Mouse (Mus musculus) testis, adult 2 months (tissue): ENCODE data around the gene Hsd11b1.

Experiments used
- CTCF ChIP-seq: fragments of 200-500 bp; IDR thresholded peaks from 2 replicates; pipeline ENCODE4 v1.5.1; 2012; ENCODE audit warnings: low read depth, mild to moderate bottlenecking, inconsistent platforms, low read length, moderate library complexity; ENCODE audit not compliant: control insufficient read depth, insufficient read depth, insufficient replicate concordance
- POLR2A ChIP-seq: fragments of 200-500 bp; IDR thresholded peaks from 2 replicates; pipeline ENCODE4 v1.6.1; 2012; ENCODE audit warnings: low read depth, mild to moderate bottlenecking, inconsistent platforms, low read length, moderate library complexity; ENCODE audit not compliant: control insufficient read depth

GRCm38 (mm10) chr1:193272137-193272915 lies 8.5 kb upstream of the Hsd11b1 start:
- no peak for TF ChIP-seq CTCF
- no peak for TF ChIP-seq POLR2A
